Comparison of ENCODE assay signal across 11 mouse cellular contexts in the genomic region with DNA sequence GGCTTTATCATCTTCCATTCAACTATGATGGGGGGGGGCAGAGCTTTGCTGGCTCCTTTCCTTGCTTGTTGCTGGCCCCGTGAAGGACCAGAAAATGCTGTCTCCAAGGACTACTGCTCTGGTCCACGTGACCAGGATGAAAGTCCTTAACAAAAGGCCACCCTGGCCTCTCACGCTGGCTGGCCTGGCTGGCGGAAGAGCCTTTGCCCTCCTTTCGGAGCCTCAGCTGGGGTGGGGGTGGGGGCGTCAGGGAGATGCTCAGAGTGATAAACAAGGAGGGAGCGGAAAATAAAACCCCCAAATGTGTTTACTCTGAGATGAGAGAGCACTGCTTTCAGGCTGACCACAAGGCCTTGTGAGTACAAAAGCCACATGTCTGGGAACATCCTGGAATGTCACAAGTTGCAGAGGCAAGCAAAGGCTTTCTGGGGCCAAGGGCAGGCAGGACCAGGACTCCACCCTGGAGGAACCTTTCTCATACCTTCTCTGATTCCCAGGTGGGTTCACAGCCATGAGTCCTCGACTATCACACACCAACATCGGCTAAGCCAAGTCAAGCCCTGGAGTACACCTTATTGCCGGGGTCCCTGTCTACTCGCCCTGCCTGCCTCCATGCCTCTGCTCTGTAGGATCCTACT. TPM values are rescaled to one million over a fixed set of nuclear protein-coding genes. Genes with fewer than 3 reads are reported as not detected.
DNase-seq lines count a peak whose midpoint lies in the region; ATAC-seq lines count a peak whose summit lies in the region.
"Had no signal": no experiment of that assay in that cellular context is flagged by ENCODE, and none has a peak within 500 bp of the region (broad histone marks: within the 10 kb centered on the region; RNA-seq: fewer than 3 reads in every experiment).

No protein-coding gene starts in this region.

- DNase-seq in adrenal gland, postnatal 14 days = peak; percentile 55
- DNase-seq in adrenal gland, postnatal 4 days (ENCODE audit: low spot score in 2 of 2) = no peak
- peak; percentile 50 for DNase-seq in midbrain, embryonic 10.5 days (ENCODE audit: low spot score)
- DNase-seq in kidney, adult 18-20 months = peak; percentile 47
- no peak for DNase-seq in right cerebral cortex, postnatal 4 days
- DNase-seq in spleen, adult 18-20 months = no peak
- DNase-seq: B cell, adult 2 months; heart, adult 18-20 months had no signal

- no peak overlapping the region for H3K4me3 ChIP-seq in midbrain, embryonic 10.5 days
- no peak overlapping the region for H3K4me3 ChIP-seq in midbrain, embryonic 13.5 days (replicated peaks)
- H3K4me3 ChIP-seq in stomach, embryonic 16.5 days (replicated peaks; ENCODE audit: low read length) = no peak overlapping the region
- H3K4me3 ChIP-seq: embryonic facial prominence, embryonic 15.5 days had no signal

- peak overlapping the region; percentile 78 for H3K27ac ChIP-seq in midbrain, embryonic 10.5 days (replicated peaks)
- H3K27ac ChIP-seq in midbrain, embryonic 13.5 days = no peak overlapping the region
- H3K27ac ChIP-seq in stomach, embryonic 16.5 days (ENCODE audit: low read length) = no peak overlapping the region; the same call in 1 of the 2 replicates
- H3K27ac ChIP-seq: embryonic facial prominence, embryonic 15.5 days had no signal

- 34% methylated on average over 11 of the region's 11 CpGs for WGBS in midbrain, embryonic 10.5 days
- 35% methylated on average over 11 of the region's 11 CpGs for WGBS in midbrain, embryonic 13.5 days
- WGBS in stomach, embryonic 16.5 days = 45% methylated on average over 11 of the region's 11 CpGs

- no peak overlapping the region for H3K4me2 ChIP-seq in midbrain, embryonic 13.5 days (replicated peaks)
- no peak overlapping the region for H3K4me2 ChIP-seq in stomach, embryonic 16.5 days (ENCODE audit: low read depth, low read length)
- H3K4me2 ChIP-seq: embryonic facial prominence, embryonic 15.5 days had no signal

- H3K9me3 ChIP-seq in midbrain, embryonic 10.5 days (replicated peaks) = no peaks in the 10 kb centered on the region
- no peaks in the 10 kb centered on the region for H3K9me3 ChIP-seq in midbrain, embryonic 13.5 days
- H3K9me3 ChIP-seq in stomach, embryonic 16.5 days (replicated peaks; ENCODE audit: control insufficient read depth, low read length) = no peaks in the 10 kb centered on the region
- H3K9me3 ChIP-seq: embryonic facial prominence, embryonic 15.5 days had no signal

- no peak overlapping the region for H3K9ac ChIP-seq in midbrain, embryonic 13.5 days (replicated peaks)
- no peak overlapping the region; the same call in 1 of the 2 replicates for H3K9ac ChIP-seq in stomach, embryonic 16.5 days (ENCODE audit: low read length)
- H3K9ac ChIP-seq: embryonic facial prominence, embryonic 15.5 days had no signal

- ATAC-seq in midbrain, embryonic 13.5 days = no peak
- peak; percentile 56; the same call in 1 of the 2 replicates for ATAC-seq in stomach, embryonic 16.5 days (ENCODE audit: insufficient read depth, low FRiP score)

- H3K36me3 ChIP-seq in midbrain, embryonic 10.5 days = no peaks in the 10 kb centered on the region
- H3K36me3 ChIP-seq in midbrain, embryonic 13.5 days = no peaks in the 10 kb centered on the region
- H3K36me3 ChIP-seq in stomach, embryonic 16.5 days (ENCODE audit: control insufficient read depth, insufficient read depth, low read length) = no peaks in the 10 kb centered on the region
- H3K36me3 ChIP-seq: embryonic facial prominence, embryonic 15.5 days had no signal

- peaks cover 9% of the 10 kb centered on the region for H3K4me1 ChIP-seq in midbrain, embryonic 10.5 days
- H3K4me1 ChIP-seq in midbrain, embryonic 13.5 days (replicated peaks) = peaks cover 7% of the 10 kb centered on the region
- H3K4me1 ChIP-seq in stomach, embryonic 16.5 days (ENCODE audit: control insufficient read depth, insufficient read depth, low read length) = no peaks in the 10 kb centered on the region; the same call in 1 of the 2 replicates
- H3K4me1 ChIP-seq: embryonic facial prominence, embryonic 15.5 days had no signal

- no peaks in the 10 kb centered on the region for H3K27me3 ChIP-seq in midbrain, embryonic 10.5 days (ENCODE audit: low read depth, poor library complexity, severe bottlenecking)
- no peaks in the 10 kb centered on the region for H3K27me3 ChIP-seq in midbrain, embryonic 13.5 days
- H3K27me3 ChIP-seq in stomach, embryonic 16.5 days (ENCODE audit: control insufficient read depth, insufficient read depth, low read length) = no peaks in the 10 kb centered on the region
- H3K27me3 ChIP-seq: embryonic facial prominence, embryonic 15.5 days had no signal

RNA-seq across cellular contexts. Expression of a gene that starts 24.7 kb away (rescaled TPM):
- 280 and 301 TPM in 2 replicates for total RNA-seq in adrenal gland, postnatal 14 days (2021)
- total RNA-seq in adrenal gland, postnatal 4 days (2021) = 100 to 1,000 TPM; 251 to 311 TPM
- 29.0 and 29.4 TPM in 2 replicates for polyA plus RNA-seq in midbrain, embryonic 10.5 days (2016; fragmentation: Nextera tagmentation; extraction: Ambion mirVana)
- 11.8 and 14.1 TPM in 2 replicates for polyA plus RNA-seq in midbrain, embryonic 13.5 days (2015; fragmentation: Nextera tagmentation; extraction: Ambion mirVana)
- 54.5 and 63.5 TPM in 2 replicates for polyA plus RNA-seq in stomach, embryonic 16.5 days (2015; fragmentation: Nextera tagmentation; extraction: Ambion mirVana)

Comparison
In these comparisons a context has a peak if more than half of its experiments do, and no peak if none do; other contexts are left out.
1. DNase-seq: peak in adrenal gland, postnatal 14 days (single experiment), midbrain, embryonic 10.5 days (single experiment) and kidney, adult 18-20 months (single experiment); none in adrenal gland, postnatal 4 days (0 of 2), right cerebral cortex, postnatal 4 days (single experiment) and spleen, adult 18-20 months (0 of 2).